Comparison of ENCODE assay signal across 8 mouse cellular contexts in genomic region chr6:125313546-125314230, GRCm38 (mm10). TPM values are rescaled to one million over a fixed set of nuclear protein-coding genes. Genes with fewer than 3 reads are reported as not detected.
DNase-seq lines count a peak whose midpoint lies in the region; ATAC-seq and TF ChIP-seq lines count a peak whose summit lies in the region.

TSS of gene Ltbr (minus strand) at chr6:125313885.

- H3K36me3 ChIP-seq in MEL (ENCODE audit: control insufficient read depth in 1 of 2, insufficient read depth in 2 of 2, low read length in 2 of 2): peaks cover 0 to 6% of the 10 kb centered on the region in 2 experiments; a peak in 1 of 4 replicates
- H3K36me3 ChIP-seq in forebrain, embryonic 15.5 days: no peaks in the 10 kb centered on the region

- no peak for TF ChIP-seq RAD21 in MEL (IDR thresholded peaks at IDR 0.05; ENCODE audit: low read depth, low read length)

- peak; percentile 83 for DNase-seq in MEL (ENCODE audit: low read depth, low spot score)
- DNase-seq in heart, postnatal 25 days (ENCODE audit: low spot score): peak; percentile 90
- DNase-seq in layer of hippocampus, adult 9-11 months: peak; percentile 67
- peak; percentile 91 for DNase-seq in lung, postnatal 25 days (ENCODE audit: low spot score)
- DNase-seq in ovary, postnatal 36 days (ENCODE audit: low spot score): peak; percentile 89
- peak; percentile 61 for DNase-seq in thymus, postnatal 4 days

- peak; percentile 22; the same call in 1 of the 2 replicates for ATAC-seq in cerebellum, adult (ENCODE audit: insufficient number of reproducible peaks, low FRiP score, low TSS enrichment)
- peak; percentile 74 for ATAC-seq in forebrain, embryonic 15.5 days (replicated peaks)

- 0 out of 4 replicates have a peak, but pooled peaks of 1 of the 2 experiments have one; percentile 11 for TF ChIP-seq EP300 in MEL (IDR thresholded peaks at IDR 0.05; ENCODE audit: low read depth in 1 of 2, low read length in 2 of 2)

- peak within 1 kb of the TSS; percentile 56 for H3K4me2 ChIP-seq in forebrain, embryonic 15.5 days (replicated peaks)

- no peak for TF ChIP-seq CTCF in MEL (IDR thresholded peaks at IDR 0.05 in 2 of 3, conservative IDR thresholded peaks at IDR 0.05 in 1 of 3; ENCODE audit: control insufficient read depth in 1 of 3, insufficient read depth in 1 of 3, low read depth in 2 of 3, low read length in 3 of 3, poor library complexity in 1 of 3, severe bottlenecking in 1 of 3)

- H3K9me3 ChIP-seq in MEL (replicated peaks; ENCODE audit: insufficient read depth, low read length): no peaks in the 10 kb centered on the region
- no peaks in the 10 kb centered on the region for H3K9me3 ChIP-seq in forebrain, embryonic 15.5 days

- H3K4me1 ChIP-seq in MEL (ENCODE audit: control insufficient read depth in 1 of 2, insufficient read depth in 2 of 2, low read length in 2 of 2): peaks cover 2 to 12% of the 10 kb centered on the region in 2 experiments; a peak in 3 of 4 replicates
- H3K4me1 ChIP-seq in forebrain, embryonic 15.5 days: peaks cover 16% of the 10 kb centered on the region

- intact Hi-C loops in heart, postnatal 25 days (cut with DNase I): loop anchor here (5.0 kb wide), 1 partner anchor 39 kb away; no protein-coding TSS in a partner anchor

- TF ChIP-seq POLR2A in MEL (IDR thresholded peaks at IDR 0.05; ENCODE audit: control insufficient read depth in 1 of 2, insufficient read depth in 1 of 2, low read depth in 1 of 2, low read length in 2 of 2, poor library complexity in 1 of 2): peak; percentile 70 to 72

- WGBS in forebrain, embryonic 15.5 days: 4% methylated on average over 37 of the region's 46 CpGs

- peaks cover 12% of the 10 kb centered on the region for H3K79me2 ChIP-seq in MEL (ENCODE audit: control insufficient read depth, insufficient read depth, low read length, poor library complexity)

- H3K9ac ChIP-seq in MEL (ENCODE audit: control insufficient read depth, low read depth, low read length, poor library complexity, severe bottlenecking): peak within 1 kb of the TSS; percentile 91
- peak within 1 kb of the TSS; percentile 50 for H3K9ac ChIP-seq in forebrain, embryonic 15.5 days (replicated peaks)

- H3K4me3 ChIP-seq in MEL (ENCODE audit: control insufficient read depth in 1 of 2, insufficient read depth in 1 of 2, low read depth in 2 of 2, low read length in 2 of 2): peak within 1 kb of the TSS; percentile 74 to 96
- H3K4me3 ChIP-seq in forebrain, embryonic 15.5 days: peak within 1 kb of the TSS; percentile 36

- peak within 1 kb of the TSS; percentile 26 for H3K27ac ChIP-seq in MEL (ENCODE audit: control insufficient read depth, low read depth, low read length)
- H3K27ac ChIP-seq in forebrain, embryonic 15.5 days (replicated peaks): no peak within 1 kb of the TSS

- H3K27me3 ChIP-seq in MEL (ENCODE audit: control insufficient read depth in 1 of 2, insufficient read depth in 2 of 2, low read length in 2 of 2): no peaks in the 10 kb centered on the region
- H3K27me3 ChIP-seq in forebrain, embryonic 15.5 days: no peaks in the 10 kb centered on the region

TF ChIP-seq in MEL, 35 proteins besides CTCF, POLR2A, EP300 and RAD21:
- TF ChIP-seq TCF12 (IDR thresholded peaks at IDR 0.05; ENCODE audit: low read depth, low read length): no peak
- TF ChIP-seq SIN3A (IDR thresholded peaks at IDR 0.05; ENCODE audit: low read length): peak; percentile 59; the same call in 1 of the 2 replicates
- TF ChIP-seq KAT2A (conservative IDR thresholded peaks at IDR 0.05; ENCODE audit: low read depth, low read length): no peak
- TF ChIP-seq E2F4 (IDR thresholded peaks at IDR 0.05; ENCODE audit: borderline replicate concordance, low read depth, low read length): no peak
- TF ChIP-seq ZKSCAN1 (IDR thresholded peaks at IDR 0.05; ENCODE audit: low read depth, low read length): no peak
- TF ChIP-seq BHLHE40 (IDR thresholded peaks at IDR 0.05; ENCODE audit: borderline replicate concordance, low read depth, low read length): peak; percentile 92
- TF ChIP-seq MAX (IDR thresholded peaks at IDR 0.05; ENCODE audit: low read length): peak; percentile 92
- peak; percentile 59 for TF ChIP-seq ELF1 (IDR thresholded peaks at IDR 0.05; ENCODE audit: low read depth, low read length)
- TF ChIP-seq GABPA (IDR thresholded peaks at IDR 0.05; ENCODE audit: low read depth, low read length): no peak
- TF ChIP-seq NELFE (IDR thresholded peaks at IDR 0.05; ENCODE audit: low read depth, low read length): peak; percentile 64
- peak; percentile 61; the same call in 1 of the 2 replicates for TF ChIP-seq POLR2AphosphoS2 (IDR thresholded peaks at IDR 0.05; ENCODE audit: low read length)
- peak; percentile 62 for TF ChIP-seq USF1 (IDR thresholded peaks at IDR 0.05; ENCODE audit: low read depth, low read length)
- TF ChIP-seq HCFC1 (IDR thresholded peaks at IDR 0.05; ENCODE audit: low read depth, low read length): peak; percentile 59; the same call in 1 of the 2 replicates
- no peak for TF ChIP-seq ZMIZ1 (IDR thresholded peaks at IDR 0.05; ENCODE audit: low read depth, low read length)
- no peak for TF ChIP-seq USF2 (IDR thresholded peaks at IDR 0.05; ENCODE audit: borderline replicate concordance in 1 of 2, insufficient read depth in 1 of 2, low read depth in 1 of 2, low read length in 2 of 2)
- peak; percentile 94 for TF ChIP-seq MAZ (IDR thresholded peaks at IDR 0.05; ENCODE audit: low read depth, low read length)
- TF ChIP-seq MEF2A (IDR thresholded peaks at IDR 0.05; ENCODE audit: extremely low read depth, insufficient replicate concordance, low read depth, low read length, poor library complexity, severe bottlenecking): no peak
- TF ChIP-seq ZNF384 (IDR thresholded peaks at IDR 0.05; ENCODE audit: low read depth, low read length): no peak
- no peak for TF ChIP-seq RCOR1 (IDR thresholded peaks at IDR 0.05; ENCODE audit: low read depth, low read length)
- TF ChIP-seq CHD2 (IDR thresholded peaks at IDR 0.05; ENCODE audit: low read length): no peak
- no peak for TF ChIP-seq TAL1 (IDR thresholded peaks at IDR 0.05; ENCODE audit: low read length)
- no peak for TF ChIP-seq NRF1 (IDR thresholded peaks at IDR 0.05; ENCODE audit: insufficient read depth, low read depth, low read length, poor library complexity, severe bottlenecking)
- no peak for TF ChIP-seq CHD1 (IDR thresholded peaks at IDR 0.05; ENCODE audit: low read depth, low read length)
- TF ChIP-seq GATA1 (IDR thresholded peaks at IDR 0.05; ENCODE audit: low read depth, low read length): no peak
- TF ChIP-seq TBP (IDR thresholded peaks at IDR 0.05; ENCODE audit: low read depth, low read length): no peak
- TF ChIP-seq POLR2AphosphoS5 (IDR thresholded peaks at IDR 0.05; ENCODE audit: borderline replicate concordance, low read depth, low read length): no peak
- TF ChIP-seq MXI1 (IDR thresholded peaks at IDR 0.05; ENCODE audit: low read depth, low read length): peak; percentile 74; the same call in 1 of the 2 replicates
- TF ChIP-seq ETS1 (IDR thresholded peaks at IDR 0.05; ENCODE audit: low read depth, low read length): no peak
- no peak for TF ChIP-seq JUND (IDR thresholded peaks at IDR 0.05; ENCODE audit: low read depth, low read length)
- 0 out of 2 replicates have a peak, but pooled peaks have one; percentile 45 for TF ChIP-seq MYC (IDR thresholded peaks at IDR 0.05; ENCODE audit: low read depth, low read length)
- no peak for TF ChIP-seq MYB (IDR thresholded peaks at IDR 0.05; ENCODE audit: low read depth, low read length)
- TF ChIP-seq UBTF (IDR thresholded peaks at IDR 0.05; ENCODE audit: borderline replicate concordance, insufficient read depth, low read depth, low read length): 0 out of 2 replicates have a peak, but pooled peaks have one; percentile 76
- no peak for TF ChIP-seq MAFK (IDR thresholded peaks at IDR 0.05; ENCODE audit: borderline replicate concordance, low read depth, low read length)
- TF ChIP-seq SMC3 (IDR thresholded peaks at IDR 0.05; ENCODE audit: low read depth, low read length): no peak
- no peak for TF ChIP-seq ZC3H11A (IDR thresholded peaks at IDR 0.05; ENCODE audit: low read depth, low read length)

RNA-seq across cellular contexts. Expression of gene Ltbr, which starts in this region (rescaled TPM):
- total RNA-seq in MEL (2012; rRNA removed): 35.0 and 47.6 TPM in 2 replicates
- polyA plus RNA-seq in MEL (2012; ENCODE audit: insufficient read depth in 1 of 2, insufficient read length in 2 of 2, low read depth in 1 of 2, low replicate concordance in 2 of 2, missing spikeins in 1 of 2): 10 to 100 TPM in 1 of 2 experiments, not detected in 1; 64.2 TPM
- 10.8 and 11.5 TPM in 2 replicates for polyA plus RNA-seq in forebrain, embryonic 15.5 days (2015; fragmentation: Nextera tagmentation; extraction: Ambion mirVana)
- 10 to 100 TPM; 27.4 to 31.8 TPM for total RNA-seq in heart, postnatal 25 days (2021)
